Mouse (Mus musculus) liver, postnatal 0 days (tissue): ENCODE results near the gene Trpm8.

Source experiments
- CTCF ChIP-seq: sonication (generic); IDR thresholded peaks from 2 replicates; pipeline ENCODE4 v1.5.1; 2016; ENCODE audit warnings: antibody characterized with exemption, low read depth
- EP300 ChIP-seq: IDR thresholded peaks from 2 replicates; pipeline ENCODE4 v1.6.1; 2016; ENCODE audit warnings: antibody characterized with exemption, low read depth, mild to moderate bottlenecking

DNA sequence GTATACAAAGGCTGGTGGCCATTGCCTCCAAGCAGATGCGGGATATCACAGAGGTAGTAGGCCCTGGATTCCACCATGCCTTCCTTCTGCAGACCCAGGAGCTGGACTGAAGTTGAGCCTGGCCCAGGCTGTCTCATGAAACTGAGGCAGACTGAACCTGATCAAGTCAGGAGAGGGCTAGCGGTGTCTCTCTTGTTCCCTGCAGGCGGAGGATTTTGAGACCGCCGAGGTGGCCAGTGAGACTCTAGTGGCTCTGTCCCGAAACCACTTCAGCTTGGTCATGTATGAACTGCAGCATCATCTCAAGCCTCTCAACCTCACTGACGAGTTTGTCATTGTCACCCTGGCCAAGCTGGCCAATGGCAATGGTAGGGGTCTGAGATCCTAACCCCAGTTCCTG is 47.0 kb upstream of the Trpm8 start:
- TF ChIP-seq CTCF, result no peak
- no peak for TF ChIP-seq EP300
